Mouse (Mus musculus) left cerebral cortex, adult 11 months (tissue): ENCODE results near the gene Gm20696.

Source experiments
- DNase-seq: peaks from one replicate; pipeline ENCODE4 v3.0.0; 2022; ENCODE audit warnings: low spot score

The Gm20696 gene

DNA sequence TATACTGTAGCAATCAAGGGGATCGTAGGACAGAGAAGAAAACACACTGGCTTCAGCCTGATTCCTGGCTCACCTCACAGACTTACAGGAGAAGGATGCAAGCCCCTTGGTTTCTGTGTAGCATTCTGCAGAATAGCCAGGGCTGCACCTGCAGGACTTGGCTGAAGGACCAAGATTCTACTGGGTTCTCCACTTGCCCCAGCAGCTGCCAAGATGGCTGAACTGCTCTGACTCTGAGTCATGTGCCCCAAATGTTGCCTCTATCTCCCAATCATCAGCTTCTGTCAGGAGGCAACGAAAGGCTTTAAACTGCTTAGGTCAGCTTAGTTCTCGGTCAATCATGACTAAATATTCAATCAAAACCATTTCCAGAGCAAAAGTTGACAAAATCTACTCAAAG, 42.1 kb downstream of the Gm20696 start:
- DNase-seq, result no peak

- no peak for DNase-seq
Measured at GRCm38 (mm10) chr6:99623641-99624040, 43.0 kb downstream of the Gm20696 start.

DNA sequence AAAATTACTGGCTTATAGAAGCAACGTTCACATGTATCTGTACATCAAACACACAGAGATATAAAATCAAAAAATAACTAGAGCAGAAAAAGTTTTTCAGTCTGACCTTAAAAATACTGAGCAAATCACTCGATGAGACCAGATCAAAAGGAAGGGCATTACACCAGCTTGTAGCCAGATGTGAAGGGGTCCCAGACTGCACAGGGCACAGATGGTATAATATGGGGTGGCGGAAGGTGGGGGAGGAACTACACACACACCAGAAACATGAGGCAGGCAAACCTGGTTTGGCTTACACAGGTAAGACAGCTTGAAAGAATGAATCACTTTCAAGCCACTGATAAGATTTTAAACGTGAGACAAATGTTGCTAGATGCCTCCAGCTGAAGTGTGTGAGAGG, 45.4 kb downstream of the Gm20696 start:
- DNase-seq, result no peak

GRCm38 (mm10) chr6:99620471-99620870, 46.1 kb downstream of the Gm20696 start:
- DNase-seq, result no peak

- DNase-seq, result no peak
Measured at GRCm38 (mm10) chr6:99619964-99620363, 46.6 kb downstream of the Gm20696 start.

- no peak for DNase-seq
Measured at GRCm38 (mm10) chr6:99619466-99619865, 47.1 kb downstream of the Gm20696 start.

GRCm38 (mm10) chr6:99617867-99618266, 48.7 kb downstream of the Gm20696 start:
- no peak for DNase-seq

- DNase-seq, result no peak
Measured at GRCm38 (mm10) chr6:99617415-99617814, 49.2 kb downstream of the Gm20696 start.

- no peak for DNase-seq
Measured at GRCm38 (mm10) chr6:99615272-99615751, 51.3 kb downstream of the Gm20696 start.

- DNase-seq, result no peak
Measured at GRCm38 (mm10) chr6:99614566-99615271, 51.9 kb downstream of the Gm20696 start.

GRCm38 (mm10) chr6:99611866-99612265, 54.7 kb downstream of the Gm20696 start:
- DNase-seq, result no peak

DNA sequence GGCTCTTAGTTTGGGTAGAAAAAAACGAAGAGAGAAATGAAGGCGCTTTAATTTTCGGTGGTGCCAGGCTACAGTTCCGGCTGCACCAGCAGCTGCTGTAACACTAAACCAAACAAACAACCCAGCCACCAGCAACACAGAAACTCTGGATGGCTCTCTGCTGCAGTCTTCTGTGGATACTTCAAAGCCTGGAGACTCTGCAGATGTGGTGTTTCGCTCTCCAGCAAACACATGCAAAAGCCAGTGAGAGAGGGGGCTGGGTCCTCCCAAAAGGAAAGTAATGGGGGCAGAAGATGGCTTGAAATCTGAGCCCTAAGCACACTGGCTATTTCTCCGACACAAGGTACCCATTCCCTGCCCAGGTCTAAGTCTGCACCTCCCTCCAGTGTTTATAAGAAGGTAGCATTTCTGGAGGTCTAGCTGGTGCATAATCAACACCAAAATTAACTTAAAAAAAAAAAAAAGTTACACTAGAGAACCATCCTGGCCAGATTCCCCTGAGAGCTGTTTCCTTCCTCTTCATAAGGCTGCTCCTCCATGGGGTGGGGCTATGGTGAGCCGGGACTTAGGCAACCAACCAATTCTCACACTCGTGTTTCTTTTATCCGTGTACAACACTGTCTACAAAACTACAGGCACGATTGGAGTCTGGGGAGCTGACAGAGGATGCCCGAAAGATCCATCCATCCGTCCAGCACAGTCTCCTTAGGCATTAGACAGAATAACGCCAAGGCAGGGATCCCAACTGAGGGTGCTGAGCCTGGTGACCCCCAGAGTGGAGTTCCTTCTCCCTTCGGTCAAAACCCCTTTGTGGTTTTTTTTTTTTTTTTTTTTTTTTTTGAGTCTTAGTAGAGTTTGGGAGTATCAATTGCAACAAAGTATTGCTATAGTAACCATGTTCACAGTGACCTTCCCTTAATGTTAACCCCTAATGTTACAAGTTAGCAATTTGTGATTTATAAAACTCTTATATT, 55.9 kb downstream of the Gm20696 start:
- DNase-seq, result no peak

DNA sequence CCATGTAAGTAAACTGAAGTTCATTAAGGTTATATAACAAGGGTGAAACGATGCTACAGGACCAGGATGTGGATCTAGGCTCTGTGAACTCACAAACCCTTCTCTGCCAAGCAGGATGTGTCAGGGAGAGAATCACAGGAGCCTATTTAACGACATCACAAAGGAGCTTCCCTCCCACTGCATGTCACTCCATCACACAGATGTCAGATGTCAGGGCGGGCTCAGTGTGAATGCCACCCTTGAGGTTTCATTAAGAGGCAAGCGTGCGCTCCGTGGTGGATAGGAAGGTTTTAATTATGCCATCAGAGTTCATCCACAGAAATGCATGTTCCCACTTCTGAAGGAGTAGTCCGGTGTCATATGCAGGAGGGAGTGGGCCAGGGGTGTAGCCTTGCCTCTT, 60.5 kb downstream of the Gm20696 start:
- DNase-seq, result no peak

DNA sequence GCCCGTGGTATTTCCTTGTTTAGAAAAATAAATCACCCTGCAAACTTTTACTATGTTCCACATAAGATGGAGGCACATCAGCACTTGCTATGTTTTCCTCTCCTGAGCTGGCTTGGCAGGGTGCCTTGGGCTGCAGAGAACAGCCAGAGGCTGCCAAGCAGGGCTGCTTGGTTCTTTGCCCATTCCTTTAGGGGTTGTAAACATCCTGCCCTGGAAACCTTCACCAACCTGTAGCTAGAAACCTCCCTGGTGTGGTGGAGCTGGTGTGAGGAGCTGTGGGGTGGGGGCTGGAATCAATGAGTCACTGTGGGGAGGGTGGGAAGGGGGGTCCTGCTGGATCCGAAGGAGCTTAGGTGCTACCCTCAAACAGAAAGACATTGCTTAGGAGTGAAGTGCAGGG, 61.8 kb downstream of the Gm20696 start:
- no peak for DNase-seq

DNA sequence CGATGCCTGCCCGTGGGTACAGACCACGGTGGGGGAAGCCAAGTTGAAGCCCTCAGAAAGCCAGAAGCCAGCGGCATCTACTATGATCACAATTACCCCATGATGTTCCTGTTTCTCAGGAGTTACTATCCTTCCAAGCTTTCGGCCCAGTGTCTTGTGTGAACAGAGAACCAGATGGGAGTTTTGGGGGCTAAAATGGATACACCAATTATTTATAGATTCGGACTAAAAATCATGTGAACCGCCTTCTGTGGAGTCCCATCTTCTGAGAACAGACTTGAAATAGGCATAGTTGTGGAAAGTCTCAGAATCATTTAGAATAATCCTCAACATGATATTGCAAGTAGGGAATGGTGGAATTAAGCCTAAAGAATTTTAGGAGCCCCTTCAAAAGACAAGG, 64.2 kb downstream of the Gm20696 start:
- no peak for DNase-seq

DNA sequence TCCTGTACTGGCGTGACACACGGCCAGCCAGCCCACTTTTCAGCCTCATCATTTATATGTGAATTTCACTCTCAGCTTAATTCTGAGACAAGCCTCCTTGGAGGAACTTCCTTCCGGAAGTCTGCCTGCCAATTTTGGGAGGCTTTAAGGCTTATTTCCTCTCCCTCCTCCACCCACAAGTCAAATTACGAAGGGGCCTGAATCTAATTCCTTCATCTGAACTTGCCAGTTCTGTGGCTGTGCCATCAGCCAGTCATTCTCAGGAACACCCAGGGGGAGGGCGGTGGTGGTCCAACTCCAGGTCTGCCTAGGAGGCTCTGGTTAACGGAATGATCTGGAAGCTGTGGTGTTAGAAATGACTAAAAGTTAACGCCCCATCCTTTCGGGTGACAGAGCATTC, 65.7 kb downstream of the Gm20696 start:
- DNase-seq, result no peak

- no peak for DNase-seq
Measured at GRCm38 (mm10) chr6:99600168-99600793, 66.3 kb downstream of the Gm20696 start.

- DNase-seq, result no peak
Measured at GRCm38 (mm10) chr6:99599651-99600050, 66.9 kb downstream of the Gm20696 start.

DNA sequence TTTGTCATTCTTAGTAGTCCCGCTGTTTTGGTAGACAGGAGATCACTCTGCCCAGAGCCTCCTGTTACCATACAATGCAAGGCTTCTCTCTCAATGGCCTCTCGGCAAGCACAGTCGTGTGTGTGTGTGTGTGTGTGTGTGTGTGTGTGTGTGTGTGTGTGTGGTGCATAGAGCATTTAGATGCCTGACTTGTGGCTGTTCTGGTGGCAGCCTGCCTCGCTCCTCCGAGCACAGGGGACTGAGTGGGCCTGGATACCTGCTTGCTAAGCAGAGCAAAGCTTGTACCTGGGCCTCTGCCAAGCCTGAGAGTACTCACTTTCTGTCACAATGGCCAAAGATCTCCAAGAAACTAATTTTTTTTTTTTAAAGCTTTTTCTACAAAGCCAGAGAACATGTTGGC, 67.4 kb downstream of the Gm20696 start:
- no peak for DNase-seq

GRCm38 (mm10) chr6:99577040-99577439, 89.6 kb downstream of the Gm20696 start:
- no peak for DNase-seq

- no peak for DNase-seq
Measured at GRCm38 (mm10) chr6:99575633-99576032, 91.0 kb downstream of the Gm20696 start.

- DNase-seq, result no peak
Measured at GRCm38 (mm10) chr6:99573343-99573742, 93.3 kb downstream of the Gm20696 start.

DNA sequence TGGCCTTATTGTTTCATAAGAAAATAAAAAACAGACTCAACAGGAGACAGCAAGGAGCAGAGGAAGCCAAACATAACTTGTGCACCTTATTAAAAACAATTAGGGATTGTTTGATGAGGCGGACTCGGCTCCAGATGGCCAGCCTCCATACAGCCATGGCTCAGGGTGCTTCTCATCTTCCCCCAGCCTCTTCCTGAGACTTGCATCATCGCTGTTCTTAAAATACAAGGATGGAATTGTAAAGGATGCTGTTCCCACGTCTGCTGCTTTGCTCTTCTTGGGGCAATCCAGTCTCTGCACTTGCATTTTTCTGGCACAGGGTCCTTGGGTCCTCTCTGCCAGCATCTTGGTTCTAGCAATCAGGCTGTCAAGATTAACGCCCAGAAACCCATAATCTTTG, 94.5 kb downstream of the Gm20696 start:
- DNase-seq, result no peak
